Mouse (Mus musculus): ENCODE data around the gene 1110051M20Rik. TPM values are rescaled to one million over a fixed set of nuclear protein-coding genes. Genes with fewer than 3 reads are reported as not detected.

1110051M20Rik gene
- 16.9 and 33.7 TPM in 2 replicates for polyA plus RNA-seq (2012; rRNA removed; ENCODE audit: low replicate concordance)

DNA sequence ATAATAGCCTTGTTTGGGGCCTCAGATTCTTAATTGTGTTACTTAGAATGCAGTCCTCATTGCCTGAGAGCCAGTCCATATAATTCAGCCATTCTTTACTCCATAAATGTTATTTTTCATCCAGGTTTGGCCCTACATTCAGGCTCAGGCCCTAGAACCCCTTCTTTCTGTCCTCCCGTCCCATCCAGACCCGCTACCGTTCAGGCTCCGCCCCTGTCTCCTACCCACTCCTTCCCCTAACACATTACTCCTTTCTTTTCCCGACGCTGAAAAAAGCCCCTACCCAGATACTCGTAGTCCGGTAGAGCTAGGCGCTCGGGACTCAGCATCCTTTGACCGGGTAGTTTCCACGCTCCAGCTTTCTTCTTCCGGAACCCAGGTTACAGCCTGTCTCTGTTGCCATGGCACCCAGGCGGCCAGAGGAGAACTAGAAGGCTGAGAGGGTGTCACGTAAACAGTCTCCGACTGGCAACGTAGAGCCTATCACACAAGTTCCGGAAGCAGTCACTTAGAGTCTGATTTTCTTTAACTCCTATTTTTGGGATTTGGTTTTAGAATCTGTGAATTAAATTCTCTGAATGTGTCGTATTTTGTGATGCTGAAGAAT, at the start of gene 1110051M20Rik:
1110051M20Rik (minus strand) TSS at position 419 of the 607 bp plus-strand sequence.

DNA sequence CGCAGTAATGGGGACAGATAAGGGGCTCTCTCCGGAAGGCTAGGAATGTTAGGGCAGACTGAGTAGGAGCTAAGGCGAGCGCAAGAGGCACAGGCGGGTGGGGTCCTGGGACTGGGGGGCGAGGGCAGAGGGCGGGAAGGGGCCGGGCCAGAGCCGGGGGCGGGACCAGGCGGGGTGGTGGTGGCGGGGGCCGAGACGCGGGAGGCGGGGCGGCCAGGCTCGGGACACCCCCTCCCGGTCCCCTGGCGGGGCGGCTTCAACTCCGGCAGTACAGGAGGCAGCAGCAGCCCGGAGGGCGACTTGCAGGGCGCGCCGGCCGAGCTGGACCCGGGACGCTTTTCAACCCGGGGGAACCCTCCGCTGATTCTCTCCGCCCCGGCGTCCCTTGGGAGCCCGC, 12.8 kb upstream of the 1110051M20Rik start, which contains the start of gene Lrp4:
Lrp4 (plus strand) TSS at position 253 of the 397 bp plus-strand sequence.

DNA sequence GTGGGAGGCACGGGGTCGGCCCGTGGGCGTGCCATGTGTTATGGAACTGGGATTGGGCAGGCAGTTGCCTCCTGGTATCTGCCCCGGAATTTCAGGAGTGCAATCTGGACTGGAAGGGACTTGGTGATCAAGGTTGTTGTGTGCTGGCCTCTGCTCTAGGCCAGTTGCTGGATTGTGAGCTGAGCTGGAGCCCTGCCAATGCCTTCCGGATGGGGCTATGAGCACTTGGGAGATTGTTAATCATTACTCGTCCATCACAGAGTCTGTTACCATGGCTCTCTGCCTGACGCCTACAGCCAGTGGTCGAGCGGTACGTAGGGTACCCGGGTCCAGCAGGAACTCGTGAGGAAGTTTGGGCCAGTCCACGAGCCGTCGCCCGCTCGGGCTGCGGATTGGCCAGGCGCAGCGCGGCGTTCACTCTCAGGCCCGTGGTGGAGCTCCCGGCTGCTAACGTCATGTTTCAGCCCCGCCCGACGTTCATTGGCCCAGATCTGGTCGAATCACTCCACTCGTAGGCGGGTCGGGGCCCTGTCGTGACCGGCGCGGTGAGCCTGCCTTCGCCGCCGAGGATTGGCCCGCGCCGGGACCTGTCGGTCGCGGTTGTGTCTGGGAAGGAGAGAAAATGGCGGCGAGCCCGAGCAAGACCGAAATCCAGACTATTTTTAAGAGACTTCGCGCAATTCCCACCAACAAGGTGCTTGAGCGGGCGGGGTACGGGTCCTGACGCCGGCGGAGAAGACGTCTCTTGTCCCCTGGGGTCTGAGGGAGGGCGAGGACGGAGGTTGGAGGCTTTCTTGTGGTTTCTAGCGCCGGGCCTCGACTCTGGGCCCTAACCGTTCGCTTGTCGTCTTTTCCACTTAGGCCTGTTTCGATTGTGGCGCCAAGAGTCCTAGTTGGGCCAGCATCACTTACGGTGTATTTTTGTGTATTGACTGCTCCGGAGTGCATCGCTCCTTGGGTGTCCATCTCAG, 179.5 kb downstream of the 1110051M20Rik start, which contains the start of gene Arfgap2:
Arfgap2 (plus strand) TSS at position 264 of the 971 bp plus-strand sequence.

DNA sequence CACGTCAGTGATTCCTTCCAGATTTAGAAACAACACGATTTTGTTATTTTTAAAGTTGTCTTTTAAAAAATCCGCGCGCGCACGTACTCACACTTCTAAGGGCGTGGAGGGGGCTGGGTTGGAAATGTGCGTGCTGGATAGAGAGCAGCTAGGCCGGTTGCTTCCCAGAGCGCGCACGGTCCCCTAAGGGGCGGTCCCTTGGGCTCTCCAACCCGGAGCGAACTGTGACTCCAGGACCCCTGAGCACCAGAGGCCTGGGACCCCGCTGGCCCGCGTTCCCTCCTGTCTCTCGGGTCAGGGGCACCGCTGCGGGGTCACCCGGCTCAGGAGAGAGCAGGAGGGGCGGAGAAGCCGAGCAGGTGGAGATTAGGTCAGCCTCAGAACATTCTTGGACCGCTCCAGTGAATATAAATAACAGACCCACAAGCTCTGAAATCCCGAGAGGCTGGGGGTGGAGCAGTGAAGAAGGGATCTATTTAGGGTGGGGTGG, 188.8 kb downstream of the 1110051M20Rik start, which contains the start of gene Pacsin3:
Pacsin3 (plus strand) TSS at position 294 of the 490 bp plus-strand sequence.

DNA sequence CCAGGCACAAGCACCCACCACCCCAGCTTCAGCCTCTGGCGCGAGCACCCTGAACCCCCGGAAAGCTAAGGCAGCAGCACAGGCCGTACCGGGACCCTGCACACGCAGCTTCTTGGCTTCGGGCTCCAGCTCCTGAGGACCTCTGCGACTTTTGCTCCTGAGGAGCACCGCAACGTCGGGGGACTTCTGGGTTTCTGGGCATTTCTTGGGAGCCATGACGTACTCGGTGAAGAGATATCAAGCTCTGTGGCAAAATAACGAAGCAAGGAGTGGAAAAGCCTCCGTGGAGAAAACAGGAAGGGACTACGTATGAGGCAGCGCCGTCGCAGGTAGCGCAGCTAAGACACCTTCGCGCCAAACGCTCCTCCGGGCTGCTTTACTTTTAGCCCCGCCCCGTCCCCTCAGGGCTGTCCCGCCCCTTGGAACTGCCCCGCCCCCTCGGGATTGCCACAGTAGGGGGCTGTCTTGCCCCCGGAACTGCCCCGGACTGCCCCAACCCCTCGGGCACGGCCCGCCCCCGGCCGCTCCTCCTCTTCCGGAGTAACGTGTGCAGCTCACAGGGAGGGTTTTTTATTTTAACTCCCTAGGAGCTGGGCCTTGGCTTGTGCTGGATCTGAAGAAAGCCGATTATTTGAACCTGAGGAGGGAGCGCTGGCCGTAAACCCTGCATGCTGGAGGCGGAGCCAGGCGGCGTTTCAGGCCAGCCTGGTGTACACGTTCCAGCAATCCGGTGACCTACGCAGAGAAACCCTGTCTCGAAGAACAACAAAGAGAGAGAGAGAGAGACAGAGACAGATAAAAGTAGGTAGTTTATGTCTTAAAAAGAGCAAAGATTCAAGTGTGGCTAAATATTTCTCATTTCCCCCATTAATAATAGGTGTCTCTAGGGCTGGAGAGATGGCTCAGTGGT, 207.6 kb downstream of the 1110051M20Rik start, which contains the start of gene Ddb2:
Ddb2 (minus strand) TSS at position 382 of the 910 bp plus-strand sequence.

Other genes with a start within 250 kb of the 1110051M20Rik start
- gene Nr1h3, start 241.9 kb downstream of the 1110051M20Rik start, polyA plus RNA-seq (2012; rRNA removed; ENCODE audit: low replicate concordance), result 92.7 and 229 TPM in 2 replicates
- 43.8 and 53.1 TPM in 2 replicates for gene Acp2, start 241.8 kb downstream of the 1110051M20Rik start, polyA plus RNA-seq (2012; rRNA removed; ENCODE audit: low replicate concordance)
- gene Ddb2, start 207.7 kb downstream of the 1110051M20Rik start, polyA plus RNA-seq (2012; rRNA removed; ENCODE audit: low replicate concordance), result 13.4 and 25.6 TPM in 2 replicates
- 30.3 and 49.8 TPM in 2 replicates for gene Pacsin3, start 188.8 kb downstream of the 1110051M20Rik start, polyA plus RNA-seq (2012; rRNA removed; ENCODE audit: low replicate concordance)
- 36.4 and 53.7 TPM in 2 replicates for gene Arfgap2, start 179.7 kb downstream of the 1110051M20Rik start, polyA plus RNA-seq (2012; rRNA removed; ENCODE audit: low replicate concordance)
- gene Lrp4, start 12.8 kb upstream of the 1110051M20Rik start, polyA plus RNA-seq (2012; rRNA removed; ENCODE audit: low replicate concordance), result 1.2 and 3.8 TPM in 2 replicates
- gene Ckap5, start 82.1 kb upstream of the 1110051M20Rik start, polyA plus RNA-seq (2012; rRNA removed; ENCODE audit: low replicate concordance), result 8.4 and 13.0 TPM in 2 replicates
- 0.10 and 0.55 TPM in 2 replicates for gene F2, start 191.7 kb upstream of the 1110051M20Rik start, polyA plus RNA-seq (2012; rRNA removed; ENCODE audit: low replicate concordance)
- 14.8 and 21.0 TPM in 2 replicates for gene Zfp408, start 205.1 kb upstream of the 1110051M20Rik start, polyA plus RNA-seq (2012; rRNA removed; ENCODE audit: low replicate concordance)
- 123 and 194 TPM in 2 replicates for gene Arhgap1, start 205.2 kb upstream of the 1110051M20Rik start, polyA plus RNA-seq (2012; rRNA removed; ENCODE audit: low replicate concordance)